Mouse (Mus musculus) R1 (cell line): ENCODE results near the gene Atp6v1g2.
A peak's percentile ranks its signal among the peaks of the same experiment; 100 is the strongest.

Experiments used
- DNase-seq: peaks from one replicate; pipeline ENCODE4 v3.0.0-alpha.2; 2018; ENCODE audit warnings: low read depth, low spot score

Atp6v1g2 gene

GRCm38 (mm10) chr17:35254241-35255098, 21.0 kb downstream of the Atp6v1g2 start:
- peak; percentile 79 for DNase-seq

GRCm38 (mm10) chr17:35255301-35255700, 21.8 kb downstream of the Atp6v1g2 start:
- DNase-seq = no peak

DNA sequence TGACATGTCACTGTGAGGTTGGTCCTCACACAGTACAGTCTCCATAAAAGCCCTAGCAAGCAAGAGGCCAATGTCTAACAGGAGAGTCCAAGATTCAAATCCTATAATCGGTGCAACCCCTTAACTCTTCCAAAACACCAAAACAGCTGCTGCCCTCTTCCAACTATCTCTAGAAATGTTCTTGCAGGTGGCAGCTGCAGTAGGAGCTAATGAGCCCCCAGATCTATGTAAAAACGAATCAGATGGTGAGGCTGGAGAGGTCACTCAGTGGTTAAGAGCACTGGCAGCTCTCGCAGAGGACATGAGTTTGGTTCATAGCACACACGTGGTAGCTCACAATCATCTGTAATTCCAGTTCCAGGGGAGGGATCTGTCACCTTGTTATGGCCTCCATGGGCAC, 22.2 kb downstream of the Atp6v1g2 start:
- no peak for DNase-seq

GRCm38 (mm10) chr17:35257378-35257777, 23.9 kb downstream of the Atp6v1g2 start:
- DNase-seq = no peak

- peak; percentile 95 for DNase-seq
These were observed 24.5 kb downstream of the Atp6v1g2 start for GRCm38 (mm10) chr17:35257824-35258491.

- DNase-seq = no peak
These were observed 25.3 kb downstream of the Atp6v1g2 start for GRCm38 (mm10) chr17:35258492-35259478.

GRCm38 (mm10) chr17:35259621-35260020, 26.2 kb downstream of the Atp6v1g2 start:
- no peak for DNase-seq

DNA sequence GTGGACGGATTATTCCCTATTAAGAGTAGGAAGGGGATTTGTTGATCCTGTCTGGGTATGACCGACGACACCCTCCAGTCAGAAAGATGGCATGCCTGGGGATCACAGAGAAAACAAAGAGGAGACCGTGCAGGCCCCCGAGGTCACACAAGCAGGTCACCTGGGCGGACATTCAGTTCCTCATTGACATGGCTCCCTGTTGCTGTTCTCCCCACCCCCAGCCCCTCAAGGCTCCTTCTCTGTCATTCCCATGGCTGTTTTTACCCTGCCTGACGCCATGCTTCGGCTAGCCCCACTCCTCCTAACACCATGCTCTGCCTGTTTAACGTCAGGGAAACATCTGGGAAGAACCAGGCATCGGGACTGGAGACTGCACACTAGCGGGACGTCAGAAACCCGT, 28.2 kb downstream of the Atp6v1g2 start:
- no peak for DNase-seq

DNA sequence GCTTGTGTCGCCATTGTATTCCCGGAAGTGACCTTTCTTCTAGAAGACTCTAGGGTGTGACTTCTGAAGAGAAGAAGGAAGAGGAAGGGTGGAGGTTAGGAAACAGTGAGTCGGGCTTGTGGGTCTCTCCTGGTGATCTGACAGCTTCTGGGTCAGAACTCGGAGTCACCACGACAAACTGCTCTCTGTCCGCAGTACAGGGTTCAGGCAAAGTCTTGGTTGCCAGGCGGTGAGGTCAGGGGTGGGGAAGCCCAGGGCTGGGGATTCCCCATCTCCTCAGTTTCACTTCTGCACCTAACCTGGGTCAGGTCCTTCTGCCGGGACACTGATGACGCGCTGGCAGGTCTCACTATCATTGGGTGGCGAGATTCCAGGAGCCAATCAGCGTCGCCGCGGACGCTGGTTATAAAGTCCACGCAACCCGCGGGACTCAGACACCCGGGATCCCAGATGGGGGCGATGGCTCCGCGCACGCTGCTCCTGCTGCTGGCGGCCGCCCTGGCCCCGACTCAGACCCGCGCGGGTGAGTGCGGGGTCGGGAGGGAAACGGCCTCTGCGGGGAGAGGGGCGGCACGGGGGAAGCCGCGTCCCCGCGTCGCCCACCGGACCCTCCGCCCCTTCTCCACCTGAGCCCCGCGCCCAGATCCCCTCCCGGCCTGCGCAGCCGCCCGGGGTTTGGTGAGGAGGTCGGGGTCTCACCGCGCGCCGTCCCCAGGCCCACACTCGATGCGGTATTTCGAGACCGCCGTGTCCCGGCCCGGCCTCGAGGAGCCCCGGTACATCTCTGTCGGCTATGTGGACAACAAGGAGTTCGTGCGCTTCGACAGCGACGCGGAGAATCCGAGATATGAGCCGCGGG, 29.4 kb downstream of the Atp6v1g2 start, which contains the start of gene H2-D1:
Gene H2-D1, plus strand, starts transcription at position 67 of the 859 bp plus-strand sequence.
- peak; percentile 91 for DNase-seq

GRCm38 (mm10) chr17:35263523-35263883, 30.0 kb downstream of the Atp6v1g2 start:
- no peak for DNase-seq

DNA sequence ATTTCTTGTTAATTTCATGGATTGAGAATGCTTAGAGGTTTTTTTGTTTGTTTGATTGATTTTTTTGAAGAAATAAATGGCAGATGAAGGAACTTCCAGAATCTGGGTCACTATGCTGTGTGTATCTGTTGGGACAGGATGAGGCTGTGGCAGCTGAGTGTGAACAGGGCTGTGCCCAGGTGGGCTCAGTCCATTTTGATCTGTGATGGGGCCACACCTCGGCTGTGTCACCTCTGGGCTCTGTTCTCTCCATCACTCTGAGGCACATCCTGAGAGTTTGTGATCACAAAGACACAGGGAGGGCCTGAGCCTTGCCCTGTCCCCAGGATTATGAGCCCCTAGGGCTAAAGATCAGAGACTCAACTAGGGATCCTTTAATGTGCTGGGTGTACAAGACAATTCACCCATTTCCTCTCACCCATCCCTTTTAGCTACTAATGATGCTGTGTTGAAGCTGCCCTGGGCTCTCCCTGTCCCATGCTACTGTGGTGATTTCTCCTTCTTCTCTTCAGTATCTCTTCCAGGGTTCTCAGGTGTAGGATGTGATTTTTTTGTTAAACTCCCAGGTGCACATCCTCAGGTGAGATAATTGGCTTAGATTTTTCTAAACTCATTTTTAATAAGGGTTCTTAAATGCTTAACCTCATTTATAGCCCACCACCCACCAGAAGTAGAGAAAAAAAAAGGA, 34.1 kb downstream of the Atp6v1g2 start:
- no peak for DNase-seq

DNA sequence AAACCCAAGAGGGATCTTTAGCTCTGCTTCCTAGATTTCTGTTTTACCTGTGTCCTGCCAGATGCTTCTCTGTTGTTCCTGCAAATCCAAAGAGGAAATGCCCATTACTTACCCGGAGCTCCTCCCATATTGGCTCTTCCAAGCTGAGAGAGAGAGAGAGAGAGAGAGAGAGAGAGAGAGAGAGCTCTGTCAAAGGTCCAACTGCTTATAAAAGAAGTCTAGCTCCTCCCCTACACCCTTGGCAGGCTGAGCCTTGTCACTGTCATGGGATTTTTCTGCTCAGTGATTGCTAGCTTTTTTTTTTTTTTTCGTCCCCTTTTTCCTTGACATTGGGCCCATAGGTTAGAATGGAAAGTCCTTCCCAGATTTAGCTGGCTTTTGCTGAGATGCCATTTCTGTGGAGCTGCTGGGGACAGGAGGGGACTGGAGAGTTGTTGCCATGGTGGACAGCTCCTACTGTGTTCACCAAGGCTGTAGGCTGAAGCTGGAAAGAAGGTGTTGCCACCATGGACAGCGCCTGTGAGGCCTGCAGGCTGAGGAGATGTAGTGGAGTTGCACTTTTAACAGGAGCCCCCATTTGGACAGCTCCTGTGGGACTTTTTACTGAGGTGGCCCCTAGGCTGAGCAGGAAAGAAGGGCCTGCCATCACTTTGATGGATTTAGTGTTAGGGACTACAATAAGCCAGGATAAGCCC, 36.3 kb downstream of the Atp6v1g2 start:
- DNase-seq = peak; percentile 83

- DNase-seq = no peak
These were observed 38.8 kb downstream of the Atp6v1g2 start for GRCm38 (mm10) chr17:35272249-35272648.

DNA sequence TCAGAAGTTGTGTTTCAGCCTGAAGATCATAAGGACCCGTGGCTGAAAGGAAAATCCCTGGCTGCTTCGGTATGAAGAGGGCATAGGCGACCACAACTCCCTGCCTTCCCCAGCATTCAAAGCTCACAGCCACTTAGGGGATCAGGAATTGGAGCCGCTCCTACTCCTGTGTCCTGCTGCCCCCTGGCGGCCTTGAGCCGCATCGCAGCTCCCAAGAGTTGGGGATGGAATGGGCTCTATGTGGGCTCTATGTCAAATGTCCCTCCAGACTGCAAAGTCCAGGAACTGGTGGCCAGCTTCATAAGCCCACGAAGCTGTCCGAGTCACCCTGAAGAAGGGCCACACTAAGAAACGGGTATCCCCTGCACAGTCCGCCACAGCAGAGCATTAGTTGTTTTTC, 41.3 kb downstream of the Atp6v1g2 start:
- DNase-seq = peak; percentile 78

DNA sequence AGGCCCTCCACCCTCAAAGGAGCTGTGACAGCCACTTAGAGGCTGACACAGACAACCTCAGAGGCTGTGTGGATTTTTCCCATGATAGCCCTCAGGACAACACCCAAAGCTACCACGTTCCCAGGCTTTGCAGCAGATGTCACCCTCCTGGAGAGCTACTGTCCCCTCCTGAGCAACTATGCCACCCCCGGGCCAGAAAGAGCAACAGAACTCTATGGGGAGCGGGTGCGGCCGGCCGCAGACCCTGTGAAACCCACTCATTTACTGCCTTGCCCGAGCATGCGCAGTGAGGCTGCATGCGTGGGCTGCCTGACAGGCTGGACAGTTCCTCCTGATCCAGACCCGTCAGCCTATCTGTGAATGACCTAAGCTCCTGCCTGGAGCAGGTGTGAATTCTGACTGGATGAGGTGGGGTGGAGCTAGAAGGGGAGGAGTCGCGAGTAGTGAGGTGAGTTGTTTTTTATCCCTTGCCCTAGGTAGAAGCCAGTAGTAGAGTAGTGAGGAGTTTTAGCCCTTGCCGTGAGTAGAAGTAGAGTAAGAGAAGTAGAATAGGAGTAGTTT, 42.9 kb downstream of the Atp6v1g2 start:
- DNase-seq = peak; percentile 86

- no peak for DNase-seq
These were observed 44.6 kb downstream of the Atp6v1g2 start for GRCm38 (mm10) chr17:35278049-35278448.

DNA sequence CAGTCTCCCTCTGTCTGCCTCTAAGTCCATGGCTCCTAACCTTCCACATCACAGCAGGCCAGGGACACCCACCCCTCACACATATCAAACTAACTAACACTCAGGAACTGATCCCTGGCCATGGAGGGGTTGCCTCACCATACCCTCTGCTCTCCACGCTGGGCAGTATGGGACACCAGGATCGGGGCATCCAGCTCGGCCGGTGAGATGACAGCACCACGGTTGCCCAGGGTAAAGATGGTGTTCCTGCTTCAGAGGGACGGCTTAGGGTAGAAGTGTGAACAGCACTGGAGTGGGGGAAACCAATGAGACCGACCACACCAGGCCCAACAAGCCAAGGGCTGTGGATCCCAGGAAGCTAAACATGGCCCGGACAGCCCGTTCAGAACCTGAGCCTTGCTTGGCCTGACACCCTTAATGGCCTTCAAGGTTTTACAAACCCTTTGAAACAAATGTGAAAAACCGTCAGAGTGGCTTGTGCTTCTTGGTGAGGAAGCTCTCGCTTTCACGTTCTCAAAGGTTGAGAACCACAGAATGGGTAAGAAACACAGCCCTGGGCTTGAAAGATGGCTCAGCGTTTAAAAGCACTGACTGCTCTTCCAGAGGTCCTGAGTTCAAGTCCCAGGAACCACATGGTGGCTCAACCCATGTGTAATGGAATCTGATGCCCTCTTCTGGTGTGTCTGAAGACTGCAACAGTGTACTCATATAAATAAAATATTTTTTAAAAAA, 45.7 kb downstream of the Atp6v1g2 start:
- no peak for DNase-seq

- DNase-seq = peak; percentile 83
These were observed 46.8 kb downstream of the Atp6v1g2 start for GRCm38 (mm10) chr17:35280276-35280675.

DNA sequence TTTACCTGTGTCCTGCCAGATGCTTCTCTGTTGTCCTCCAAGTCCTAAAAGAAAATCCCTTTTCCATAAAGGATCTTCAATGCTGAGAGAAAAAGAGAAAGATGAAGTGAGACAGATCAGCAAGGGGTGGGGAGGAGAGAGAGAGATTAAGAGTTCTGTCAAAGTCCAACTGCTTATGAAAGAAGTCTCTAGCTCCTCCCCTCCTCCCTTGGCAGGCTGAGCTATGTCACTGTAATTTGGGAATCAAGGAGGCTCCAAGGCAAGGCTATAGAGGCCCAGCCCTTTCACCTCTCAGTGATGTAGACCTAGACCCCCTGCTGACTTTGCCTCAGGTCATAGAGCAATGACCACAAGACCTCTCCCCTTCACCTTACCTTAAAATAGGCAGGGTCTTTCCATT, 52.0 kb downstream of the Atp6v1g2 start:
- DNase-seq = no peak
